Mouse (Mus musculus) cerebellum, adult 11 months (tissue): ENCODE data around the gene Gm13030.
A peak's percentile ranks its signal among the peaks of the same experiment; 100 is the strongest.
"Not testable (repeated sequence)": the region's sequence is repeated elsewhere in the genome, so short reads cannot be mapped to it uniquely, and the experiment has no call there.

Source experiments
- DNase-seq: peaks from one replicate; pipeline ENCODE4 v3.0.0; 2022

Gm13030 gene

DNA sequence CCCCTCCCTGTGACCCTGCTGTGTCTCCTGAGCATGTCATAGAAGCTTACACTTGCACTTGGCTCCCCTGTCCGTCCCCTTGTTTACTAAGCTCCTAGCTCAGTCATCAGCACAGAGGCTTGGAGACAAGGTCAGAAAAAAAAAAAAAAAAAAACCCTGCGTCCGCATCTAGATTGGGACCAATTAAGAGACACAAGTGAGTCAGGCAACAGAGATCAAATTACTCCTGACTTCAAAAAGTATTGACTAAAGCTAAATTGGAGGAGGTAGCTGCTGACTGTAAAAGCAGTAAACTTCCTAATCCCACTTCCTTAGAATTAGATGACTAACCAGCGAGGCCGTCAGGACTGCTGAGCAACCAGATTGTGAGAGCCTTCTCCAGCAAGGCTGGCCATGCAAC, 8.7 kb downstream of the Gm13030 start:
- DNase-seq = no peak

DNA sequence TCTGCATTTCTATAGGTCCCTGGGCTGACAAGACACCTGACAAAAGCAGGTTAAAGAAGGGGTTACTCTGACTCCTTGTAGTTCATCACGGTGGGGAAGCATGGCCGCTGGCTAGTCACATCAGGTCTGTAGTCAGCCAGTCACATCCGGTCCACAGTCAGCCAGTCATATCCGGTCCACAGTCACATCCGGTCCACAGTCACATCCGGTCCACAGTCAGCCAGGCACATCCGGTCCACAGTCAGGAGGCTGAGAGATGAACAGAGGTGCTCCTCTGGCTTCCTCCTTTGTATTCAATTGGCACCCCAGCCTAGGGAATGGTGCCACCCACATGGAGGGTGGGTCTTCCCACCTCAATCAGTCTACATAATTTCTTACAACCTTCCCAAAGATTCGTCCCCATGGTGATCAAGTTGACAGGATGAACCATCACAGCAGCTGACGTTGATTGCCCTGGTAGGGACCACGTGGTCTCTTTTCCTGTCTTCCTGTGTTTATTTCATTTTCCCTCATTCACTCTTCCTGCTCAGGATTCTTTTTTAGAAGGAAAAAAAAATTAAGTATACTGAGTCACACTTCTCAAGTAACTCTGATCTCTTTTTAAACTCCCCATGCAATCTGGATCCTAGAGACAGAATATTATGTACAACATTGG, 10.3 kb downstream of the Gm13030 start, which contains the start of gene Pla2g5:
Gene Pla2g5, minus strand, starts transcription at position 139 of the 655 bp plus-strand sequence.
- no peak for DNase-seq

DNA sequence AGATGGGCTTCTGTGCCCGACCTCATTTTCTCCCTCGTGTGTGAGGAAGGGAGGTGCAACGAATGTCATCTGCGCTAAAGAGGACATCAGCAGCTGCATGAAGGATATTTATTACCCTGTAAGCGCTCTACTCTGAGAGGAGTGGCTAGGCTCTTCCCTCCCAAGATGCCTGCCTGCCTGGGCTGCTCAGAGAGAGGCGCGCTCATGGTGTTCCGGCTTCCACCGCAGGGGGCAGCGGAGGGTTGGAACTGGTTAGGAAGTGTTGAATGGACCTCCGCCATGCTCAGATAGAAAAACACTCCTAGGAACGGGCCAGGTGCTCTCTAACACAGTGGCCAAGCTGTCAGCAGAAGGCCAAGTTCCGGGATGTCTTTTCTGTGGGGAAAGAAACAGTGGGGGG, 14.0 kb downstream of the Gm13030 start:
- peak; percentile 85 for DNase-seq

DNA sequence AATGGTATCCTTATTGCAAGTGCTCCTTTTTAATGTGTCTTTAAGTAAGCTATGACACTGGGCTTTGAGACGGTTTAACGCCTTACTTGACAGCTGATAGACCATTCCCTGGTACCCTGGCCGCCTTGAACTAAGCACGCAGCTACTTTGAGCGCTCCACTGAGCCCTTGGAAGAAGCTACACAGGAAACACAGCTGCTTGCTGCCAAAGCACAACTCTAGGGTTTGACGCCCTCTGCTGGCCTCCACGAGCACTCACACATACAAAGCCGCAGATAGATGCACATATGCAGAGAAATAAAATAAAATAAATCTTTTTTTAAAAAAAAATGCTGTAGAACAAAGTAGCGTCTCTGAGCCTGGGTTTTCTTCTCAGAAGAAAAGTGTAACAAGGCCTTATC, 14.5 kb downstream of the Gm13030 start:
- DNase-seq = peak; percentile 22

DNA sequence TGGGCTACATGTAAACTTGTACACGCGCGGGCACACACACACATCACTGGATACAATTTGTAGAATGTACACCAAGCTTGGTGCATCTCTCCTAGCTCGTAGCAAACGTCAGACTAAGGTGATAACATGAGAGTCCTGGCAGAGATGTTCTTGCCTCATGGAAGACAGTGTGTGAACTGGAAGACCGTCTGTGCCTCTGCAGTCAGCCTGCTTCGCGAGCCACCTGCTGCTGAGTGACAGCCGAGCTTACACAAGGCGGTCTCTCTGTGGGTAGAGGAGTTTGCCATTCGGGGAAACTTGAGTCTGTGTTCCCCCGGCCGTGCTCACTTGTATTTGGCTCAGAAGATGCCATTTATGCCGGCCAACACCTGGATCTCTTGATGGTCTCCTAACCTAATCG, 15.3 kb downstream of the Gm13030 start:
- DNase-seq = no peak

DNA sequence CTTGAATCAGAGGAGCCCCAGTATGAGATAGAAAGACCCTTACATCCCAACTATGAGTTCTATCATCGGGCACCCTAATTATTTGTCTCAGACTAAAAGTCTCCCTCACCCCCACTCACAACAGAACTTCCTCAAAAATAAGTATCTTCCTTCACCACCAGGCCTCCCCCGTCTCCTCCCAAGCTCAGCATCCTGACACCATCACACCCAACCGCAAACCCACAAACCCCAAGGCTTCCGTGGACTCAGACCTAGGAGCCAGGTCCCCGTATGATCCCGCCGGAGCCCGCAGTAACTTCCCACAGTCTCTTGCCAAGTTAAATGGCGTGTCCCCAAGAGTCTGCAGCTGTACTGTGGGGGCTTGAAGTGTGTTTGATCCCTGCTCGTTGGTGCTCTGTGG, 16.2 kb downstream of the Gm13030 start:
- no peak for DNase-seq

DNA sequence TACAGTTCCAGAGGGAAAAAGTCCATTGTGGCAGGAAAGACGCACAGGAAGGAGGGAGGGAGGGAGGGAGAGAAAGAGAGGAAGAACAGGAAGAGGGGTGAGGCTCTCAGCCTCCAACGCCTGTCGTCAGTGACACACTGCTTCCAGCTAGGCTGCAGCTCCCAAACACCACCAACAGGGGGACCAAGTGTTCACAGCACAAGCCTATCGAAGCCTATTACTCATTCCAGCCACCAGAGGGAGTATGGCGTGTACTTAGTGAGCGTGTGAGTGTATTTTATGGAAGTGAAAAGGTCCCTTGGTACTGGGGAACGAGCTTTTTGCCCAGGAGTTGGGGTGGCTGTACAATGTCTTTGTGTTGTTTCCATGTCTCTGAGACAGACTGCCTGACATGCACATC, 17.3 kb downstream of the Gm13030 start:
- peak; percentile 44 for DNase-seq

DNA sequence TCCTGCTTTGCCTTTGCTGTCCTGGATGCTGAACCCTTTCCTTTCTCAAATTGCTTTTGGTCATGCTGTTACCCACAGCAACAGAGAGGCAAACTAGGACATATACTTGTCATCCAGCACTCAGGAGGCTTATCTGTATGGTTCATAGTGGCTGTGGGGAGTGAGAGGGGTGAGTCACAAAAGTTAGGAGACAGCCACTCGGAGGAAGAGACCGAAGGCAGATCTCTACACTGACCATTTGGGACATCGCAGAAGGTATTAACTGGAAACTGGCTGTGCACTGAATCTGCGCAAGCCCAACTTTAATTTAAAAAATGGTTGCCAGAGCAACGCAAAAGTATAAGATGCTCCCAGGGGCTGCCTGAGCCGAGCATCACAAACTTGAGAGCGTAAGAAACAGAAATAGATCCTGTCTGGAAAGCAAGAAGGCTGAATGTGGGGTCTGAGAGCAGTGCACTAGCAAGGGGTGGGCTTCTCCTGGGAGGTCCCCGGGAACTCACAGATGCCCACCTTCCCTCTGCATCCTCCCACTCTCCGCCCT, 18.6 kb downstream of the Gm13030 start:
- no peak for DNase-seq

DNA sequence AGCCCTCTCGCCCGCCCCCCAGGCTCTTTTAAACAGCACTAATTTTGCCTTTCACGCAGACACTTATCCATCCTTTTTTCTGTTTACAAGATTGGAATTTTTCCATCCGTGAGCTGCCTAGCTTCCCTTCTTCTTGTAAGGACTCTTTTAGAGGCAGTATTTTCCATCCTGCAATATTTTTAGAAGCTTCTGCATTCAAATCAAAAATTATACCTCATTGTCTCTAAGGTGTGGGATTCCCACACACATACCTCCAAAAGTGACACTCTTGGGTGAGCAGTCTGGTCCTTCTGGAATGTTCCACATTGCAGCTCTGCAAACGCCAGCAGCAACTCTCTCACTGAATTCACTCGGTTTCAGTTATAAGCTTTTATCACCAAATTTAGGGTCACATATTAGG, 20.8 kb downstream of the Gm13030 start:
- no peak for DNase-seq

DNA sequence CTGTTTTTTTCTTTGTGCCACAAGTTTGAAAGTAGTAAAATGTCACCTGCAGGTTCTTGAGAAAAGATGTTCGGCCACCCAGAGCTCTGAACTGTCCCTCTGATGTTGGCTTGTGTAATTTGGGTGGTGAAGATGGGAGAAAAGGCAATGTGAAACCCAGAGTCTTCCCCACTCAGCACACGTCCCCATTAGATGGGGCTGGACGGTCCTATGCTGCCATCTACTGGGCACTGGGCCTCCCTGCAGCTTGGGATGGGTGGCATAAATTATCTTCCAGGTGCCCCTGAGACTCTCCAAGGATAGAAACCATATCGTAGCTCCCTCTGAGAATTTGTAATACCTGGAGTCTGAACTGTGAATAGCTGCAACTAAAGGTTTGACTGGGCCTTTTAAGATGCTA, 22.3 kb downstream of the Gm13030 start:
- DNase-seq = peak; percentile 69

DNA sequence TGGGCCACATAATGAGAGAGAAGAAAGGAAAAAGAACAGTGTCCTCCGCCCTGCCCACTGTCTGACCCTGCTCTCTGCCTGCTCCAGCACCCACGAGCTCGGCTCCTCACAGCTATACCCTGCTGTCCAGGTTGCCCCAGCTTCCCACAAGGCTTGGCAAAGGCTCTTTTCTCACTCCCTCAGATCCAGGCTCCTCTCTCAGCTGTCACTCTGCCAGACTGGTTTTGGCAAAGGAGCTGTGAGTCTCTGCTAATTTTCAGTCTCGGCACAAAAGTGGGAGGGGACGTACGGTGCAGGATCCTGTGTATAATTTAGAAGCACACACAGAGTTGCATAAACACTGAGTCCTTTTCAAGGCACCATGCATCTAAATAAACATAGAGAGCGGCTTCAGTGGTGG, 32.4 kb downstream of the Gm13030 start:
- DNase-seq = no peak

DNA sequence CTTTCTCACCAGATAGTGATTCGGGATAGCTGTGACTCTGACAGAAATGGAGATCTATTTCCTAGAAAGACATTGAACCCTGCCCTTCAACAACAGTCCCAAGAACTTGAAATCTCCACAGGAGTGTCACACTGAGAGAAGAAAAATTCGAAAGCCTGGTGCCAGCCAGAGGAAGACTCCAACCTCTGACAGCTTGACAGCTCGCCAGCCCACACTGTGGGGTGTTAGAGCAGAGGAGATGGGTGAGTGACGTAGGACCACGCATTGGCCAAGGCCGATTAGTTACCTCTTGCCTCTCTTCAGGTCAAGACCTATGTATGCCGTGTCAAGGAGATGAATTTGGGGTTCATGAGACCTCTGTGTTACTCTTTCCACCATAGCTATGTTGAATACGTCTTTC, 33.0 kb downstream of the Gm13030 start:
- DNase-seq = no peak

DNA sequence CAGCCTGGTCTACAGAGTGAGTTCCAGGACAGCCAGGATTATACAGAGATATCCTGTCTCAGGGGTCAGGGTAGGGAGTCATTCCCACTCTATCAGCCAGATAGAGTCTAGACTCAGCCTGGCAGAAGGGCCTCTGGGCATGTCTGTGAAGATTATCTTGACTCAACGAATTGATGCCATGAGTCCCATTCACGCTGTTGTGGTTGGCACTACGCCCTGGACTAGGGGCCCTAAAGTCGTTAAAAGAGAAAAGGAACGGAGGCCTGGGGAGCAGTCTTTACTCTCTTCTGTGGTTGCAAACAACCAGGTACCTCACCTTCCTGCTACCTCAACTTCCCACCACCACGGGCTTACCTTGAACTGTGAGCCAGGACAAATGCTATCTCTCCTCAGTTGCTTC, 34.0 kb downstream of the Gm13030 start:
- no peak for DNase-seq

DNA sequence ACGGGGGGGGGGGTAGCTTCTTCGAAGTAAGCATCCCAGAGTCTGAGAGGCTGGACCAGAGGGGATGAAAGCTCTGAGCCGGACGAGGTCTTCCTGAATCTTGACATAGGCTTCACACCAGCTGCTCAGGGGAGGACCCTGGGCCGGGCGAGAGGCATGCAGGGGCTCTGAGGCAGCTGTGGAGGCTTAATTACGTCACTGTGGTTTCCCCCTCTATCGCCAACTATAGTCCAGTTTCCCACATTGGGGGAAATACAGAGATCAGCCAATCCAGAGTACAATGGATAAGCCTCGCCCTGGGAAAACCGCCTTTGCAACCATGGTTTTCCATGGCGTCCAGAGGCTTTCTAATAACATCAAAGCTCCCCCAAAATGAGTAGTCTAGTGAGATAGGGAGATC, 46.6 kb downstream of the Gm13030 start:
- DNase-seq = no peak

DNA sequence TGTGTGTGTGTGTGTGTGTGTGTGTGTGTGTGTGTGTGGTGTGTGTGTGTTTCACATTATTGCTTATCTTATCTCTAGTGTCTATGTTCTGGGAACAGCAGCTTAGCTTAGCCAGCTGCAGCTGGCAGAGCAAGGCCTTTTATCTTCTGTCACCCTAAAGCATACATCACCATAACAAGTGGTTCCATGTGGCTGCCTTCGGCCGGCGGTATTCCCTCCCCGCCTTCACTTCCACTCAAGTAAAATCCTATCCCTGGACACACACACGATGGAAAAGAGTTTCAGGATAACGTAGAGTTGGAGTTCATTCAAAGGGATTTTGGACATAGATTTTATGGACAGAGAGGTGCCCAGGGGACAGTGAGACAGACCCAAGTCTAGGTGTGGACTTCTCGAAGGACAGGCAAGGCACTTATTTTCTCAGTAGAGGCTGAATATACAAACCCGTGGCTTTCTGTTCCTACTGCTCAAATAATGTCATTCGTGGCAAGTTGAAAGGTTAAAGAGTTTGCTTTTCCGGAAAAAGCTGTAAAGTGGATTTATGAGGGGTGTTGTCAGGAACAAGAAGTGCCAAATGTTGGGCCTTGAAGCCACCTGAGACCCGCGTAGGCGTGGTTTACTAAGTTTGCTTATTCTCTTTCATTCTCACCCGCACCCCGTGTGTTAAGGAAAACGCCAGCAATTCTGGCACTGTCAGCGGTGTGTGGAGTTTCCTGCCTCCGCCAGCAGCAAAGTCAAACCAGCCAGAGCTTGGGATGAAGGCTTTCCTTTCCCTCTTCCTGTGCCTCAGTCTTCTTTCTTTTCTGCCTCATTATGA, 47.8 kb downstream of the Gm13030 start:
- no peak for DNase-seq

DNA sequence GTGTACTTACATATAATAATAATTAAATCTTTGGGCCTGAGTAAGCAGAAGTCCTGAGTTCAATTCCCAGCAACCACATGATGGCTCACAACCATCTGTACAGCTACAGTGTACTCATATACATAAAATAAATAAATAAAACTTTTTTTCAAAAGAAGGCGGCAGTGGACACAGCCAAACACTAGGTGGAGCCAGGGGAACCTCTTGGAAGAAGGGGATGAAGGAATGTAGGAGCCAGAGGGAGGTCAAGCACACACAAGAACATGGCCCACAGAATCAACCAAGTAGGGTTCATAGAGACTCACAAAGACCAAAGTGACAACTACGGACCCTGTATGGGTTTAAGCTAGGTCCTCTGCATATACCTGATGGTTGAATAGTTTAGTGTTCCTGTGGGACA, 49.1 kb downstream of the Gm13030 start:
- no peak for DNase-seq

DNA sequence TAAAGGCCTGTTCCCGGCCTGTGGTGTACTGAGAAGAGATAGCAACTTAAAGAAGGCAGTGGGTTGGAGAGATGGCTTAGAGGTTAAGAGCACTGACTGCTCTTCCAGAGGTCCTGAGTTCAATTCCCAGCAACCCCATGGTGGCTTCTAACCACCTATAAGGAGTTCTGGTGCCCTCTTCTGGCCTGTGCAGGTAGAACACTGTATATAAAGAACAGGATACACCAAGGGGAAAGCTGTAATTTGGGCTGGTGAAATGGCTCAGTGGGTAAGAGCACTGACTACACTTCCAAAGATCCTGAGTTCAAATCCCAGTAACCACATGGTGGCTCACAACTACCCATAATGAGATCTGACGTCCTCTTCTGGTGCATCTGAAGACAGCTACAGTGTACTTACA, 49.6 kb downstream of the Gm13030 start:
- DNase-seq = not testable (repeated sequence)

DNA sequence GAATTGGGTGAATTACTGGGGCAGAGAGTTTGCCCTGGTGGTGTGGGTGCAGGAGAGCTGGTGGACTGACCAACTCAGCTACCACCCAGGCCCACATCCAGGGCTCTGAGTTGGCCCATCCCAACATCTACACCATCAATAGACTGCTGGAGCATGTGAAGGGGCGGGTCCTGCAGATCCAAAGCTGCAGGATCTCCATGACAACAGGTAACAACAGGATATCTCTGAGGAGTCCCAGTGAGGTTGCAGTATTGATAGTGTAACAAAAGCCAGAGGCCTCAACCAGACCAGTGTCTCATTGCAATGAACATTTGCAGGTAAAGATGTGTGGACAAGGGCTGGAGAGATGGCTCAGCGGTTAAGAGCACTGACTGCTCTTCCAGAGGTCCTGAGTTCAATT, 52.7 kb downstream of the Gm13030 start:
- DNase-seq = no peak
